Mouse (Mus musculus): ENCODE results near the gene Atp6ap1l. TPM values are rescaled to one million over a fixed set of nuclear protein-coding genes. Genes with fewer than 3 reads are reported as not detected.
"Not testable (repeated sequence)": the region's sequence is repeated elsewhere in the genome, so short reads cannot be mapped to it uniquely, and the experiment has no call there.

Gene Atp6ap1l
- polyA plus RNA-seq (2015; fragmentation: Nextera tagmentation; extraction: Ambion mirVana) = 0.68 and 0.79 TPM in 2 replicates

GRCm38 (mm10) chr13:90905176-90905575 is at the start of gene Atp6ap1l:
TSS of gene Atp6ap1l (minus strand) at chr13:90905355.
- Histone ChIP-seq H3K4me2 (no peak within 1 kb of the TSS), H3K27me3 (replicated peaks) (no peaks in the 10 kb centered on the region), H3K4me3 (replicated peaks) (no peak within 1 kb of the TSS), H3K9me3 (replicated peaks) (no peaks in the 10 kb centered on the region), H3K4me1 (no peaks in the 10 kb centered on the region), H3K36me3 (no peaks in the 10 kb centered on the region), H3K9ac (replicated peaks) (no peak within 1 kb of the TSS), H3K27ac (replicated peaks) (no peak within 1 kb of the TSS)
- no peak for ATAC-seq (ENCODE audit: low FRiP score)
- 73% methylated on average over 5 of the region's 5 CpGs for WGBS

GRCm38 (mm10) chr13:90939600-90939999 is 34.4 kb upstream of the Atp6ap1l start:
- Histone ChIP-seq H3K9ac (replicated peaks) (no peak overlapping the region), H3K4me2 (no peak overlapping the region), H3K9me3 (replicated peaks) (no peaks in the 10 kb centered on the region), H3K27ac (replicated peaks) (no peak overlapping the region), H3K36me3 (no peaks in the 10 kb centered on the region), H3K27me3 (replicated peaks) (no peaks in the 10 kb centered on the region), H3K4me1 (no peaks in the 10 kb centered on the region), H3K4me3 (replicated peaks) (no peak overlapping the region)
- ATAC-seq (ENCODE audit: low FRiP score) = no peak
- 79% methylated on average over 5 of the region's 5 CpGs for WGBS

- no peak overlapping the region for H3K4me2 ChIP-seq
- no peak for ATAC-seq (ENCODE audit: low FRiP score)
- no peaks in the 10 kb centered on the region for H3K4me1 ChIP-seq
- no peaks in the 10 kb centered on the region for H3K9me3 ChIP-seq (replicated peaks)
- H3K9ac ChIP-seq (replicated peaks) = no peak overlapping the region
- H3K36me3 ChIP-seq = no peaks in the 10 kb centered on the region
- no peaks in the 10 kb centered on the region for H3K27me3 ChIP-seq (replicated peaks)
- no peak overlapping the region for H3K27ac ChIP-seq (replicated peaks)
- 76% methylated on average over 6 of the region's 6 CpGs for WGBS
- H3K4me3 ChIP-seq (replicated peaks) = no peak overlapping the region
Observed at GRCm38 (mm10) chr13:90939192-90939591, 34.0 kb upstream of the Atp6ap1l start.

GRCm38 (mm10) chr13:90935852-90936251 is 30.7 kb upstream of the Atp6ap1l start:
- no peaks in the 10 kb centered on the region for H3K36me3 ChIP-seq
- no peak overlapping the region for H3K9ac ChIP-seq (replicated peaks)
- 83% methylated on average over 7 of the region's 7 CpGs for WGBS
- H3K4me3 ChIP-seq (replicated peaks) = no peak overlapping the region
- no peaks in the 10 kb centered on the region for H3K9me3 ChIP-seq (replicated peaks)
- no peak for ATAC-seq (ENCODE audit: low FRiP score)
- H3K27ac ChIP-seq (replicated peaks) = 0 out of 2 replicates have a peak overlapping the region, but pooled peaks have one; percentile 23
- no peaks in the 10 kb centered on the region for H3K27me3 ChIP-seq (replicated peaks)
- no peak overlapping the region for H3K4me2 ChIP-seq
- no peaks in the 10 kb centered on the region for H3K4me1 ChIP-seq

GRCm38 (mm10) chr13:90933256-90933655 is 28.1 kb upstream of the Atp6ap1l start:
- Histone ChIP-seq H3K9ac (replicated peaks) (no peak overlapping the region), H3K4me2 (no peak overlapping the region), H3K4me1 (no peaks in the 10 kb centered on the region), H3K9me3 (replicated peaks) (no peaks in the 10 kb centered on the region), H3K27me3 (replicated peaks) (no peaks in the 10 kb centered on the region), H3K36me3 (peaks cover 5% of the 10 kb centered on the region), H3K4me3 (replicated peaks) (no peak overlapping the region), H3K27ac (replicated peaks) (no peak overlapping the region)
- no peak for ATAC-seq (ENCODE audit: low FRiP score)
- WGBS = 72% methylated on average over 3 of the region's 3 CpGs

GRCm38 (mm10) chr13:90929847-90930246 is 24.7 kb upstream of the Atp6ap1l start:
- H3K4me3 ChIP-seq (replicated peaks) = no peak overlapping the region
- no peaks in the 10 kb centered on the region for H3K4me1 ChIP-seq
- 24% methylated on average over 5 of the region's 5 CpGs for WGBS
- no peaks in the 10 kb centered on the region for H3K27me3 ChIP-seq (replicated peaks)
- peaks cover 33% of the 10 kb centered on the region for H3K36me3 ChIP-seq
- H3K4me2 ChIP-seq = no peak overlapping the region
- peak; percentile 72 for ATAC-seq (ENCODE audit: low FRiP score)
- no peaks in the 10 kb centered on the region for H3K9me3 ChIP-seq (replicated peaks)
- no peak overlapping the region for H3K27ac ChIP-seq (replicated peaks)
- H3K9ac ChIP-seq (replicated peaks) = no peak overlapping the region

GRCm38 (mm10) chr13:90928266-90928665 is 23.1 kb upstream of the Atp6ap1l start:
- not testable (repeated sequence) for H3K9ac ChIP-seq (replicated peaks); H3K9me3 ChIP-seq (replicated peaks); H3K4me2 ChIP-seq; H3K4me3 ChIP-seq (replicated peaks); H3K27ac ChIP-seq (replicated peaks); H3K27me3 ChIP-seq (replicated peaks); ATAC-seq (ENCODE audit: low FRiP score); H3K4me1 ChIP-seq
- H3K36me3 ChIP-seq = peaks cover 35% of the 10 kb centered on the region
- 96% methylated on average over 10 of the region's 10 CpGs for WGBS

- Histone ChIP-seq H3K27me3 (replicated peaks) (no peaks in the 10 kb centered on the region), H3K27ac (replicated peaks) (no peak overlapping the region), H3K36me3 (peaks cover 35% of the 10 kb centered on the region), H3K4me3 (replicated peaks) (no peak overlapping the region), H3K4me2 (no peak overlapping the region), H3K9me3 (replicated peaks) (no peaks in the 10 kb centered on the region), H3K4me1 (peaks cover 7% of the 10 kb centered on the region), H3K9ac (replicated peaks) (no peak overlapping the region)
- 80% methylated on average over 5 of the region's 5 CpGs for WGBS
- ATAC-seq (ENCODE audit: low FRiP score) = no peak
Observed at GRCm38 (mm10) chr13:90926938-90927633, 21.9 kb upstream of the Atp6ap1l start.

- Histone ChIP-seq H3K4me1 (peaks cover 7% of the 10 kb centered on the region), H3K27ac (replicated peaks) (no peak overlapping the region), H3K9ac (replicated peaks) (no peak overlapping the region), H3K4me3 (replicated peaks) (no peak overlapping the region), H3K4me2 (no peak overlapping the region), H3K27me3 (replicated peaks) (no peaks in the 10 kb centered on the region), H3K9me3 (replicated peaks) (no peaks in the 10 kb centered on the region), H3K36me3 (peaks cover 35% of the 10 kb centered on the region)
- 87% methylated on average over 7 of the region's 7 CpGs for WGBS
- no peak for ATAC-seq (ENCODE audit: low FRiP score)
Observed at GRCm38 (mm10) chr13:90926125-90926765, 21.1 kb upstream of the Atp6ap1l start.

GRCm38 (mm10) chr13:90925191-90925590 is 20.0 kb upstream of the Atp6ap1l start:
- H3K27me3 ChIP-seq (replicated peaks) = no peaks in the 10 kb centered on the region
- H3K36me3 ChIP-seq = peaks cover 35% of the 10 kb centered on the region
- H3K4me3 ChIP-seq (replicated peaks) = no peak overlapping the region
- H3K9ac ChIP-seq (replicated peaks) = no peak overlapping the region
- no peak overlapping the region for H3K4me2 ChIP-seq
- H3K27ac ChIP-seq (replicated peaks) = no peak overlapping the region
- H3K4me1 ChIP-seq = peaks cover 7% of the 10 kb centered on the region
- ATAC-seq (ENCODE audit: low FRiP score) = no peak
- H3K9me3 ChIP-seq (replicated peaks) = no peaks in the 10 kb centered on the region
- 93% methylated on average over 5 of the region's 5 CpGs for WGBS

GRCm38 (mm10) chr13:90924072-90924471 is 18.9 kb upstream of the Atp6ap1l start:
- 56% methylated on average over 9 of the region's 9 CpGs for WGBS
- Histone ChIP-seq H3K4me3 (replicated peaks) (peak overlapping the region; percentile 87), H3K9ac (replicated peaks) (peak overlapping the region; percentile 94), H3K4me2 (peak overlapping the region; percentile 75), H3K27ac (replicated peaks) (no peak overlapping the region), H3K9me3 (replicated peaks) (no peaks in the 10 kb centered on the region), H3K36me3 (peaks cover 35% of the 10 kb centered on the region), H3K27me3 (replicated peaks) (no peaks in the 10 kb centered on the region), H3K4me1 (peaks cover 7% of the 10 kb centered on the region)
- ATAC-seq (ENCODE audit: low FRiP score) = no peak

GRCm38 (mm10) chr13:90923617-90924016 is 18.5 kb upstream of the Atp6ap1l start:
- H3K27ac ChIP-seq (replicated peaks); H3K27me3 ChIP-seq (replicated peaks); ATAC-seq (ENCODE audit: low FRiP score); H3K4me1 ChIP-seq; H3K9me3 ChIP-seq (replicated peaks): not testable (repeated sequence)
- Histone ChIP-seq H3K9ac (replicated peaks) (peak overlapping the region; percentile 94), H3K36me3 (peaks cover 32% of the 10 kb centered on the region), H3K4me3 (replicated peaks) (peak overlapping the region; percentile 87), H3K4me2 (peak overlapping the region; percentile 75)
- 1% methylated on average over 13 of the region's 13 CpGs for WGBS

Data from neural tube, embryonic 15.5 days (tissue).